Comparison of ENCODE assay signal across 8 mouse cellular contexts in genomic region chr2:22338269-22338857, GRCm38 (mm10).
DNase-seq lines count a peak whose midpoint lies in the region; ATAC-seq lines count a peak whose summit lies in the region.

No protein-coding gene starts in this region.

- H3K27me3 ChIP-seq in embryonic facial prominence, embryonic 11.5 days (ENCODE audit: control insufficient read depth, insufficient read depth, low read length), result no peaks in the 10 kb centered on the region
- no peaks in the 10 kb centered on the region for H3K27me3 ChIP-seq in limb, embryonic 10.5 days (ENCODE audit: low read depth, poor library complexity, severe bottlenecking)
- H3K27me3 ChIP-seq in neural tube, embryonic 14.5 days (ENCODE audit: control insufficient read depth, insufficient read depth, low read length), result no peaks in the 10 kb centered on the region

- no peaks in the 10 kb centered on the region for H3K36me3 ChIP-seq in embryonic facial prominence, embryonic 11.5 days (replicated peaks; ENCODE audit: control insufficient read depth, insufficient read depth, low read depth, low read length)
- no peaks in the 10 kb centered on the region for H3K36me3 ChIP-seq in limb, embryonic 10.5 days
- H3K36me3 ChIP-seq in neural tube, embryonic 14.5 days (ENCODE audit: control insufficient read depth, insufficient read depth, low read length), result no peaks in the 10 kb centered on the region

- H3K9me3 ChIP-seq in embryonic facial prominence, embryonic 11.5 days (replicated peaks; ENCODE audit: control insufficient read depth, low read length), result no peaks in the 10 kb centered on the region
- H3K9me3 ChIP-seq in limb, embryonic 10.5 days (replicated peaks), result no peaks in the 10 kb centered on the region
- H3K9me3 ChIP-seq in neural tube, embryonic 14.5 days (ENCODE audit: control insufficient read depth, low read length), result no peaks in the 10 kb centered on the region

- peak overlapping the region; percentile 50 for H3K9ac ChIP-seq in embryonic facial prominence, embryonic 11.5 days (replicated peaks; ENCODE audit: low read length)
- H3K9ac ChIP-seq in neural tube, embryonic 14.5 days (replicated peaks; ENCODE audit: low read depth, low read length), result peak overlapping the region; percentile 61

- WGBS in embryonic facial prominence, embryonic 11.5 days, result 4% methylated on average over 25 of the region's 32 CpGs
- WGBS in limb, embryonic 10.5 days, result 11% methylated on average over 29 of the region's 32 CpGs
- WGBS in neural tube, embryonic 14.5 days, result 5% methylated on average over 17 of the region's 32 CpGs

- intact Hi-C loops in heart, postnatal 25 days (cut with DNase I), result no loop called here

- peak; percentile 1 for DNase-seq in frontal cortex, postnatal 36 days (ENCODE audit: low spot score in 2 of 2)
- DNase-seq in frontal cortex, postnatal 25 days (ENCODE audit: low spot score in 2 of 2), result no peak
- DNase-seq in ES-CJ7 (ENCODE audit: low read depth, low spot score), result peak; percentile 17
- DNase-seq in embryonic facial prominence, embryonic 11.5 days (ENCODE audit: low spot score), result peak; percentile 40
- peak; percentile 4 for DNase-seq in heart, postnatal 25 days (ENCODE audit: low spot score)
- peak; percentile 57 for DNase-seq in limb, embryonic 10.5 days (ENCODE audit: low spot score)
- DNase-seq in urinary bladder, adult 18-20 months (ENCODE audit: low spot score in 2 of 2), result no peak

- peak overlapping the region; percentile 81 for H3K4me2 ChIP-seq in embryonic facial prominence, embryonic 11.5 days (ENCODE audit: low read depth, low read length)
- peak overlapping the region; percentile 83 for H3K4me2 ChIP-seq in neural tube, embryonic 14.5 days (ENCODE audit: low read depth, low read length)

- peak overlapping the region; percentile 36 for H3K4me3 ChIP-seq in embryonic facial prominence, embryonic 11.5 days (ENCODE audit: low read depth, low read length)
- peak overlapping the region; percentile 54 for H3K4me3 ChIP-seq in limb, embryonic 10.5 days
- H3K4me3 ChIP-seq in neural tube, embryonic 14.5 days (ENCODE audit: low read depth, low read length), result peak overlapping the region; percentile 37

- H3K27ac ChIP-seq in embryonic facial prominence, embryonic 11.5 days (replicated peaks; ENCODE audit: low read depth, low read length), result no peak overlapping the region
- H3K27ac ChIP-seq in limb, embryonic 10.5 days, result peak overlapping the region; percentile 68
- H3K27ac ChIP-seq in neural tube, embryonic 14.5 days (ENCODE audit: low read depth, low read length), result peak overlapping the region; percentile 44; the same call in 1 of the 2 replicates

- H3K4me1 ChIP-seq in embryonic facial prominence, embryonic 11.5 days (ENCODE audit: control insufficient read depth, insufficient read depth, low read length), result no peaks in the 10 kb centered on the region
- H3K4me1 ChIP-seq in limb, embryonic 10.5 days, result peaks cover 6% of the 10 kb centered on the region; the same call in 1 of the 2 replicates
- no peaks in the 10 kb centered on the region for H3K4me1 ChIP-seq in neural tube, embryonic 14.5 days (ENCODE audit: control insufficient read depth, insufficient read depth, low read length)

- ATAC-seq in embryonic facial prominence, embryonic 11.5 days (replicated peaks; ENCODE audit: insufficient number of reproducible peaks, low FRiP score, low TSS enrichment, low read depth), result peak; percentile 85
- peak; percentile 89 for ATAC-seq in neural tube, embryonic 14.5 days (ENCODE audit: low read depth)

Comparison
In these comparisons a context has a peak if more than half of its experiments do, and no peak if none do; other contexts are left out.
1. DNase-seq: peak in frontal cortex, postnatal 36 days (2 of 2), ES-CJ7 (single experiment), embryonic facial prominence, embryonic 11.5 days (single experiment), heart, postnatal 25 days (single experiment) and limb, embryonic 10.5 days (single experiment); none in frontal cortex, postnatal 25 days (0 of 2) and urinary bladder, adult 18-20 months (0 of 2).
2. Peak in every context shown above with its lines, with median percentiles within 50 percentile points of each other: H3K4me3 ChIP-seq.